Mouse (Mus musculus) cerebellum, postnatal 36 days (tissue): ENCODE measurements around the gene Unc13c.

Experiments used
- DNase-seq, 2 experiments: peaks; one replicate each; pipeline ENCODE4 v3.0.0; 2021 to 2022; ENCODE audit warnings: mixed read lengths in 2 of 2

Unc13c gene

GRCm38 (mm10) chr9:73968641-73969121, at the start of gene Unc13c:
Unc13c (minus strand) TSS chr9:73968966.
- peak; percentile 66 to 73 for DNase-seq

- DNase-seq = peak; percentile 17 to 23
Measured at GRCm38 (mm10) chr9:74007976-74008686, 39.4 kb upstream of the Unc13c start.

GRCm38 (mm10) chr9:74002388-74002990, 33.7 kb upstream of the Unc13c start:
- peak in 1 of 2 experiments; percentile 7 for DNase-seq

DNA sequence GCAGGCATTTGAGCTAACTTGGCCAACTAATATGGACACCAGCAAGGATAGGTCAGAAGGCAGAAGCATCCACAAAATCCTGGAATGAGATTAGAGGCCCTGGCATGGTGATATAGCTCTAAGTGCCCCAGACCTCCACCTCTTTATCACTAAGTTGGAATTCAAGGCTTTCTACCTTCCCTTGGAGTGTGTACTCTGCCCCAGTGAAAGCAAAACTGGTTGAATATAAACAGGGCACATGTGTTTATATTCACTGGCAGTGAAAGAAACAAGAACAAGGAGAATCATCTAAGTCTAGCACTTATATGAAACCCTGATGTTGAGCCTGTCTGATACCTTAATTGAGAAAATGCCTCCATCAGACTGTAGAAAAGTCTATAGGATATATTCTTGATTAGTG, 19.3 kb upstream of the Unc13c start:
- no peak for DNase-seq

DNA sequence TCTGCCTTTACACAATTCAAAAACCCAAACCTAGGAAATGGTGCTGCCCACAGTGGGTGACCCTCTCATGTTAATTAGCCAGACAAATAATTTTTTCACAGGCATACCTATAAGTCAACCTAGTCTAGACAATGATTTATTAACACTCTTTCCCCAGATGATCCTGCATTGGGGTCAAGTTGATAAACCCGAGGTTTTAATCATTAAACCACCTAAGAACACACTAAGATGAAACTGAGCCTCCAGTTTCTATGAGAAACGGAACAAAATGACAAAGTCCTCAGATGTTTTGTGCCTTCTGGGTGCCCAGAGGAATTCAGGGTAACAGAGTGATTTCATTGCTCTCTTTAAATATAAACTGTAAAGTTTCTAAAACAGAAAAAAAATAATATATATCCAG, 18.5 kb upstream of the Unc13c start:
- no peak for DNase-seq

DNA sequence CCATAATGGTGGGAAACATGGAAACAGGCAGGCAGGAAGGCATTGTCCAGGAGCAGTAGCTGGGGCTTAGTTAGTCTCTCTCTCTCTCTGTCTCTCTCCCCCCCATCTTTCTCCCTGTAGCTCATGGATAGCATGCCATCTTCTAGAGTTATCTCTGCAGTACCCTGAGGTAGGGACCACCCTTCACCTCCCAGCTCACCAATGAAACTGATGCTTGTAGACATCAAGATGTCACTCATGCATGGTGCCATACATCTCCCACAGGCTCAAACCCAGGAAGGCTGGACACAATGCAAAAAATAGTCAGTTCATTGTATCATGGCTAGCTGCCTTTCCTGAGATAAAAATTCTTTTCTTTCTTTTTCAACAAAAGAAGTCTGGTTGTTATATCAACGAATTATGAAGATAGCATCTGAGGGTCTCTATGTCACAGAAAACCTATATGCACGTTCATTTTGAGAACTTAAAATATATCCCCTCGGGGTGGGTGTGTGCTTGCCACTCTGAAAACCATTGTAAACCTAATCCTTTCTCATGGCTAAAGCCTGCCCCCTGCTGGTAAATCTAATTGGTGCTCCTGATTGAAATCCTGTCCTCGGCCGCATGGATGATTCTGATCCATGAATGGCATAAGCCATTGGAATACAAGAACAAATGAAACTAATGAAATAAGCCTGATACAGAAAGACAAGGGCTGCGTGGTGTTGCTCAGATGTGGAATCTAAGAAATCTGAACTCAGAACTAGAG, 14.0 kb upstream of the Unc13c start:
- peak; percentile 80 to 93 for DNase-seq

DNA sequence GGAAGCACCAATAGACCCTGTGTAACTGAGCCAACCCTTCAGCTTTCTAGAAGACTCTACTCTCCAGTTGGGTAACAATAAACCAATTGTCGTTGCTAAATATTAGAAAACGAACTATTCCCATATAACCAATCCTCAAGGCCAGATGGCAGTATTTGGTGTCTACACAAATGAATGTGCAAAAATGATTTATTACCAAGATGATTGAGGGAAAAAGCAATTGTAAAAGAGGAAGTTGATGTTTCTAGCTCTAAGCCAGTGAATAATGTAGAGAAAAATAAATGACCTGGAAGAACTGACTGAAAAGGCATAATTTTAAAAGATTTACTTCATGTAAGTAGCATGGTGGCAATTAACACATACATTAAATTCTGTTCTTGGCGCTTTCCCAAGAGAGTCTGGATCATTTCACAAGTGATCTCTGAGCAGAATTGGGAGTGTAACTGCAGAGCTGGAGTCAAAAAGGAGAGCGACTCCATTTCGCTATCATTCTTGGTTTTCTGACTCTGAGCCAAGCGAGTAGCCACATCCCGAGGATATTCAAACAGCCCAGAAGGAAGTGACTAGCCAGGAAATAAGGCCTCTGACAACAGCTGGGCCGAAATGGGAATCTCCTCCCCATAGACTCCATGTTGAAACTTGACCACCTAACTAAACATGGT, 3.7 kb upstream of the Unc13c start:
- DNase-seq = no peak

GRCm38 (mm10) chr9:73970717-73971116, 2.0 kb upstream of the Unc13c start:
- DNase-seq = peak; percentile 36 to 44

DNA sequence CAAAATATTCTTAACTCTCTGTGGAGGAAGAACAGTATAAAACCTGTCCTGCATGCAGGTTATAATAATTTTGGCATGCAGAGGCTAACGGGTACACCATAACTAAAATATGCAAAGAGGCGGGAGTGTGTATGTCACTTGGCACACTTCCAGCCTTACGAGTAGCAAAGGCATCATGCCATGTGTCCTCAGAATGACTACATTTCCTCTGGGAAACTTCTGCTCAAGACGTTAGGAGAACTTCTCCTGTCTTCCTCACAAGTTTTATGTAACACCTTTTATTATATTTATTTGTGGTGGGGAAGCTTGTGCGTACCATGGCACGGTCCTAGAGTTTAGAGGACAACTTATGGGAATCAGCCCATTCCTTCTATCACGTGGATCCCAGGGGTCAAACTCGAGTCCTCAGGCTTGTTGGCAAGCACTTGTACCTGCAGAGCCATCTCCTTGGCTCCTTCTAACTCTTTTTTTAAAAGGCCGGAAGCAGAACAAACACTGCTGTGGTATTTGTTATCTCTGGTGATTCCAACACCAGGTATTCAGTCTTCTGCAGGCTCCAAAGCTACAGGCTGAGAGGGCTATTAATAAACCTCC, 3.3 kb downstream of the Unc13c start:
- DNase-seq = peak; percentile 39 to 66

- DNase-seq = peak; percentile 16 to 41
Measured at GRCm38 (mm10) chr9:73962471-73962870, 6.3 kb downstream of the Unc13c start.

- no peak for DNase-seq
Measured at GRCm38 (mm10) chr9:73952331-73952730, 16.4 kb downstream of the Unc13c start.

DNA sequence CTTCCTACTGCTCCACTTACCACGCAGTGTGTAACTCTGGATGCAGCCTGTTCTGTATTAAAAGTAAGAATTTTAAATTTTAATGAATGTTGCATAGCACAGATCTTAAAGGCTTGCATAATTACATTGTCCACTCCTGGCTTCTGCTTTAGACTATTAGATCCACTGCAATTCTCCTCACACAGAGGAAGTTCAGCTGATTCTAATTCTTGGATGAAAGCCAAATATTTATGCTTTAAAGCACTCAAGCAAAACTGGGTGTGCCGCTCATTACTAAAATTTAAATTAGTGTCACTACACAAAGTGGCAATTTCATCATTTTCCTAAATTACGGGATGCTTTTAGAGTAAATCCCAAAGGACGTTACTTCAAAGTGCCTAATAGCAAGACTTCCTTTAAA, 17.2 kb downstream of the Unc13c start:
- DNase-seq = no peak

GRCm38 (mm10) chr9:73934844-73935243, 33.9 kb downstream of the Unc13c start:
- DNase-seq = peak; percentile 57 to 63

- peak; percentile 47 to 63 for DNase-seq
Measured at GRCm38 (mm10) chr9:73931988-73932387, 36.8 kb downstream of the Unc13c start.

- peak; percentile 93 for DNase-seq
Measured at GRCm38 (mm10) chr9:73927276-73927675, 41.5 kb downstream of the Unc13c start.

DNA sequence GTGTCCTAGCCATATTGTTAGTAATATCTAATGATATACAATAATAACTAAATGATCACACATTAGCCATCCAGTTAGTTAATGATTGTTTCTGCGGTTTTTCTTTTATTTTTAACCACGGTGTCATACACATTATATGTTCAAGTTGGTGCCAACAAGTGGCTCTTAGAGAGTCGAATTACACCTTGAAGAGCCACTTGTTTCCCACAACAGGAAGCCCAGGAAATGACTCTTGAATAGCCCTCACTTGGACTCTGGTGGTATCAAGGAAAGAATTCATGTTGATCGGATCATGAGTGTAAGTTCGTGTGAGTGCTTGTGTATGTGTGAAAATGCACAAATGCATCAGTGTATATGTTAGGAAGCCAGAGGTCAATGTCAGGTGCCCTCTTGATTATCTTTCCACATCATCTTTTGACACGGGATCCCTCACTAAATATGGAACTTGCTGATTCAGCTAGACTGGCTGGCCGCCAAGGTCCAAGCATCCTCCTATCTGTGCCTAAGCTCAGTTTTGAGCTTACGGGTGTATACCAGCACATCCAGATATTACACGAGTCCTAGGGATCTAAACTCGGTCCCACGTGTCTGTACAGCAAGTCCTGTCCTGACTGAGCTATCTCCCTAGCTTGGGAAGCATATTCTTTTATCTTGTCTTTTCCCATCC, 46.2 kb downstream of the Unc13c start:
- DNase-seq = peak; percentile 76 to 77

- DNase-seq = no peak
Measured at GRCm38 (mm10) chr9:73905959-73906358, 62.8 kb downstream of the Unc13c start.

GRCm38 (mm10) chr9:73898516-73898915, 70.2 kb downstream of the Unc13c start:
- DNase-seq = no peak

- no peak for DNase-seq
Measured at GRCm38 (mm10) chr9:73896210-73896609, 72.6 kb downstream of the Unc13c start.

- DNase-seq = peak in 1 of 2 experiments; percentile 1
Measured at GRCm38 (mm10) chr9:73883587-73883986, 85.2 kb downstream of the Unc13c start.

- peak in 1 of 2 experiments; percentile 32 for DNase-seq
Measured at GRCm38 (mm10) chr9:73883143-73883542, 85.6 kb downstream of the Unc13c start.

- DNase-seq = peak in 1 of 2 experiments; percentile 1
Measured at GRCm38 (mm10) chr9:73882393-73882919, 86.3 kb downstream of the Unc13c start.
